Mouse (Mus musculus) frontal cortex, adult (tissue): ENCODE results near the gene Plekho2.

Source experiments
- ATAC-seq: cut with Nextera tagmentation; 2 replicates; pipeline ENCODE4 v1.9.2; 2017; ENCODE audit warnings: mild to moderate bottlenecking, moderate library complexity, mixed read lengths; ENCODE audit not compliant: low TSS enrichment

Plekho2 gene

DNA sequence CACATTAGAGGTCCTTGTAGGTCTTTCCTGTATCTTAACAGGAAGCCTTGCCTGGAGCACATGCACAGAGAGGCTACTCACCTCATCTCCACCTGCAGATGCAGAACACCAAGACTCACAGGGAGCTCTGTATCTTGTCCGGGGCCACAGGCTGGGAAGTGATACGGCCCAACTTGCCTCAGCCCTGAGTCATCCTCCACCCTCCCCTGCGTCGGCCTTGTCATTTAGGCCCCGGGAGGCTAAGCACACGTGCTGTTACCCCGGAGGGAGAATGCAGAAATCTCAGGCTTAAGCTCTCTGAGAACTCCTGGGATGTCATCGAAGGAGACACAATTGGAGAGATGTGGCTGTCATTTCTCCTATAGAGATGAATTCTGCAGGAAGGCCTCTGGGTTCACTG lies 50.2 kb downstream of the Plekho2 start:
- no peak for ATAC-seq

DNA sequence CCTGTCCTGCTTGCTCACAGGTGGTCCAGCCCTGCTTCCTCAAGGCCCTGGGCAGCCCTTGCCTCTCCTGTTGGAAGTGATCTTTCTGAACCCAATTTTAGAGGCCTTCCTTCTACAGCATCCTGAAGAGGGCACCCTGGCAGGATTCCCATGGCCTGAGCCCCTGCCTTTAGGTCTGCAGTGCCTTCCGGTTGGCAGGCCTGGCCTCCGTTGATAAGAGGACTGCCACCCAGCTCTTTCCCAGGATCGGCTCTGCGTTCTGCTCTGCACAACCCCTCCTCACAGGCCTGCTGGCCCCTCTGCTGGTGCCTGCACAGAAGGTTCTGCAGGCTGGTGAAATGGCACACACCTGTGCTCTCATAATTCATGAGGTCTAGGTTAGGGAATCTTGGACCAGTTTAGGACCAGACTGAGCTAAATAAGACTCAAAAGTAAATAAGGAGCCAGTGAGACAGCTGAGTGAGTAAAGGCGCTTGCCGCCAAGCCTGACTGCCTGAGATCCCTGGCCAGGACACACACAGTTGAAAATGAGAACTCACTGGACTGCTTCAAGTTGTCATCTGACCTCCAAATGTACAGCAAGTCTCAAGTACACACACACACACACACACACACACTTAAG lies 51.3 kb downstream of the Plekho2 start:
- ATAC-seq = no peak

DNA sequence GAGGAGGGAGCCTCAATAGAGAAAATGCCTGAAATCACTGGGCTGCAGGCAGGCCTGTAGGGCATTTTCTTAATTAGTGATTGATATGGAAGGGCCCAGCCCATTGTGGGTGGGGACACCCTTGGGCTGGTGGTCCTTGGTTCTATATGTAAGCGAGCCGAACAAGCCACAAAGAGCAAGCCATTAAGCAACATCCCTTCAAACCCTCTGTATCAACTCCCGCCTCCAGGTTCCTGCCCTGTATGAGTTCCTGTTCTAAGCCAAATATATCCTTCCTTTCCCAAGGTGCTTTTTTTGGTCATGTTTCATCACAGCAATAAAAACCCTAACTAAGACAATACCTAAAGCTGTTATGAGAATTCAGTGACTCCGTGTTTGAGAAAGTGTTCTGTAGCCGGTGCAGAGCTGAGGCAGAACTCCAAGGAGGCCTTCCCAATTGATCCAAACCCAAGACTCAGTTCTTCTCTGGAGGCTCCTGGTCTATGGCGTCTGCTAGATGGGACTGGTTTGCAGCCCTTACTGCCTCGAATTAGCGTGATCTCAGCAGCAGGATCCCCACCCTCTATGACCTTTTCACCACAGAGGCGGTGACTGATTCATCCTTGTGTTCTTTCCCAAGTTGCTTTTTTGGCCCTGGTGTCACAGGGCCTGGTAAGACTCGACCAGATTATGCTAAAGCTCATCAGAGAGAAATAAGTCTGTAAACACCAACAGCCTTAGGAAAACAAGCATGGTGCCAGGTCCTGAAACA lies 54.2 kb downstream of the Plekho2 start:
- ATAC-seq = no peak

DNA sequence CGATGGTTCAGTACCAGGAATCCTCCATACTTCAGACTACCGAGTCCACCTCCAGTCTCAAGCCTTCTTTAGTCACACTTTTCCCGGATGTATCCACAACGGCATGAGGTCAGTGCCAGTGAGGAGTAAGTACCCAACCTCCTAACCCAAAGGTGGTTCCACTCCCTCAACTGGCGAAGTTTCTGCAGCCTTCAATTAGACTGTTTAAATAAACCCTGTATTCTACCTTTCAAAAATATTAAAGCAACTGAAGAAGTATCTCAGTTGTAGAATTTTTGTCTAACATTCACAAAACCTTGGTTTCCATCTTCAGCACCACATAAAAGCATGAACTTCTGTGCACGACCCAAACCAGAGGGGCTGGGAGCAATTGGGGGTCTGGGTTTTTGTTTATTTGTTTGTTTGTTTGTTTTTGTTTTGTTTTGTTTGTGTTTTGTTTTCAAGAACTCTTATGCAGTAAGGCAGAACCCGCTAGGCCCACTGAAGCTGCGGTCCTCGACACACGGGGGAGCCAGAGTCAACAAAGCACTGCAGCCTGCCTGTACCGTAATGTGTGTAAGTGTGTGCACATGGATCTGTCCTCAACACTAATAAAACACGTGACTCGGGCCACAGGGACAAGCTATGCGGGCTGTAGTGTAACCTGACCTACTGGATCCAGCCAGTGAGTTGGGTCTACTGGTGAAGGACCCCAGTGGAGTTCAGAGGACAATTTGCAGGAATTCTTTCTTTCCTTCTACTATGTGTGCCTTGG lies 56.1 kb downstream of the Plekho2 start:
- ATAC-seq = peak; percentile 89

DNA sequence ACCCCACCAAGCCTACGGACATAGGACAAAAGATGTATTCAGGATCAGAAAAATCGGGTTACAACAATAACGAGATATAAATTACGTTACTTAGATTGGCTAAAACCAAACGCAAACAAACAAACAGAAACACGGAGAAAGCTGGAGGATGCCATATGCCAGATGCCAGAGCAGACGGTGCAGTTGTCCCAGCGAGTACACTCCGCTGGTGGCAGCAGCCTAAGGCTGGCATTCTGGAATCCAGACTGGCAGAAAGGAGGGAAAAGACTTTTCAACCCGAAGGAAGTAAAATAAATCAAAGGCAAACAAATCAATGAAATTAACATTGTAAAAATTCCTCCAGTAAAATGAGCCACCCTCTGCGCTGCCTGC lies 59.3 kb downstream of the Plekho2 start:
- peak; percentile 64; the same call in 1 of the 2 replicates for ATAC-seq

DNA sequence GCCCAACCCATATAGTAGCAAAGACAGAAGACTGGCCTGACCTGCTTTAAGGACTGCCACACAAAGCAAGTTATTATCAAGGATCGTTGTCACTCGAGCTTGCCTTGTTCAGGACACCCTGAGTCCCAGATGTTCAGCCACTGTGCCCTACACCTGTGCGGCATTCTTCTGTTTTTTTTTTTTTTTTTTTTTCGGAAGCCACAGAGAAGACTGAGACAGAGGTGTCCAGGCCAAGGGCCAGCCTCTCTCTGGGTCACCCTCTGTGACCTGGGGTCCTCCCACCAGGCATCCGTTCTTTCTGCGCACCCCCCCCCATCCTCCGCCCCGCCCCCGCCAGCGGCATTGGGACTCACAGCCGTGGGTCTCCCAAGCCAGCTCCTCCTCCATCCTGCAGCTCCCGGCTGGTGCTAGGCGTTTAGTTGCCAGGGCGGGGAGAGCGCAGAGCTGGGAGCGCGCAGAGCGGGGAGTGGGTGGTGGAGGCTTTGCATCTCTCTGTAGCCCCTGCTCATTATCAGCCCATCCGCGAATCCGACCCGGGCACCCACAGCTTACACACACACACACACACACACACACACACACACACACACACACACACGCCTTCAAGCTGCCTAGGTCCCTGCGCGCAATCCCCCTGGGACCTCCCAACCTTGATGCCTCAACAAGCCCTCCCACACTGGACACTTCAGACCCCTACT lies 59.9 kb downstream of the Plekho2 start, which contains the start of gene Ankdd1a:
Ankdd1a (minus strand) TSS at position 387 of the 698 bp plus-strand sequence.
- peak; percentile 86 for ATAC-seq

DNA sequence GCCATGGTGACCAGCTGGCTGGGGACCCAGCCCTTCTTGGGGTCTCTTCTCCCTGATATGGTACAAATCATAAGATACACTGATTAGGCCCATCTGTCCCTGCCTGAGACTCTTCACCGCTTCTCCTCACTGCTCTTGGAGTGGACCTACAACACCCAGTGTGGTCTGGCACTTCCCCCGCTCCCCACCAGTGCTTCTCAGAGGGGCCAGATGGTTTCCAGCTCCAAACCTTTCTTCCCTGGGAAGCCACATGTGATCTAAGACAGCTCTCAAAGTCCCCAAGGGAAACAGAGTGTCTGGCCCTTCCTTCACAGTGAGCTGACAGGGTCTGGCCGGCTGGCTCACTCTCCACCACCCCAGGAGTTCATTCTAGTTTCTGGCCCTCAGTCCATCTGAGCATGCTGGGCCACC lies 65.0 kb downstream of the Plekho2 start:
- no peak for ATAC-seq

DNA sequence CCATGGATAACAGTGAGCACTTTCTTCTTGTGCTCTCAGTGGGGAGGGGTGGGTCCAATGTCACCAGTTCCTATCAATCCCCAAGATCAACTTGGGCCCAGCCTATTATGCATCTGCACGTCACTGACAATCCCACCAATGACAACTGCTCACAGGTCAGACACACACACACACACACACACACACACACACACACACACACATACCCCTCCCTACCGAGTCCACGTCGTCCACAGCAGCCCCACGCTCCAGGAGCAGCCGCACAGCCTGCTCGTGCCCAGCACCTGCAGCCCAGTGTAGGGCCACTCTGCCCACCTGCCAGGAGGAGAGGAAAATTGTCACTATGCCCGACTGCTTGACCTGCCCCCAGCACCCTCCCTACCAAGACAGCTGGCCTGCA lies 65.4 kb downstream of the Plekho2 start:
- ATAC-seq = no peak

DNA sequence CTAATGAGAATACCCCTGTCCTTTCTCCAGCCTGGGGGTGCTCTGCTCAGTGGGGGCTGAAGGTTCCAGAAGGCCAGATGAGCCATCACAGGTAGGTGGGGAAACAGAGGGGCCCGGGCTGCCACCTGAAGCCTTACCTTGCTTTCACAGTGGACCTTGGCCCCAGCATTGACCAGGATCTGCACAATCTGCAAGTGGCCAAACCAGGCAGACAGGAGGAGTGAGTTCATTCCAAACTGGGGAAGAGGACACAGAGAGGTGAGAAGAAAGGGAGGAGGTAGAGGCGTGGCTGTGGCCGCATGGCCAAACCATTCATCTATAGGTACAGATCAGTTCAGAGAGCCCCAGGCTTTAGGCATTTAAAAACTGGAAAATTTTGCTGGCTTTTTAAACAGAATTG lies 67.3 kb downstream of the Plekho2 start:
- ATAC-seq = no peak

DNA sequence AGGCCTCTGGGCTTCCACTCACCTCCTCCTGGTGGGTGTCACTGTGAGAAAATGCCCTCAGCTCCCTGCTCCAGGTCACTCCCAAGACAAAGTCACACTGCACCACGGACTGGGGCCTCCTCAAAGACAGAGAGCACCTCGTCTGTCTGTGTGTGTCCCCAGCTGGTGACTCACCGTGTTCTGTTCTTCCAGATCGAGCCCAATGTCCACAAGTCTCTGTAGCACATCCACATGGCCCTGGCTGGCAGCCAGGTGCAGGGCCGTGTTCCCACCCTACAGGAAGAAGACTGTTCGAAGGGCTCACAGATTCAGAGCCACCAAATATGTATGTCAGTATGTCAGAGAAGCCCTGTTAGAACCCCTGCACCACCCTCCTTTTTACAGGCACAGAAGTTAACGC lies 71.4 kb downstream of the Plekho2 start:
- ATAC-seq = no peak

DNA sequence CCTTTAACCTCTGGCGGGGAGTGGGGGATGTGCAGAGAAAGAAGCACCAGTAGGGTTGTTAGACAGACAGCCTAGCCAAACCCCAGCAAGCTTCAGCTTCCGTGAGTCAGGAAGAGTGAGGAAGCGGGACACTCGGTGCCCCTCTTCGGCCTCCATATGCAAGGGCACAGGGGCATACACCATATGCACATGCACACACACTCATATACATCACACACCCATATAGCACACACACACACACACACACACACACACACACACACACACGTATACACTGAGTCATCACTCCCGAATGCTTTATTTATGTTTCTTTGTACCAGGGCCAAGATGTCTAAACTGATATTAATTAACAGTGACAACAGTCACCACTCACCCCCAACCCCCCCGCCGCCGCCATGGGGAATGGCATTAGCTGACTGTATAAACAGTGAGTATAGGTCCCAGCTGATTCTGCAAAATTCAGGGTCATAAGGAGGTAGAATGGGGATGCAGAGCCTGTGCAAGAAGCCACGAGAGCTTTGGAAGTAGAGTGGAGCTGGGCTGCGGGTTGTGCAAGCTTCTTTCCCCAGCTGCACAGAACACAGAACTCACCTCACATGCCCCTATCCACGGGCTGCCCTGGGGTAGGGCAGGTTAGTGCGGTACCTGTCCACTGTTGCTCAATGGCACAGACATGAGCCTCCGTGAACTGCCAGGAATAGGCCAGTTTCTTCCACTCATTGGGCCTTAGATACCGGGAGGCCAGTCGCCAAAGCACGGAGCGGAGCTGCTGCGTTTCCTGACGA lies 76.9 kb downstream of the Plekho2 start:
- no peak for ATAC-seq
